Mouse (Mus musculus) testis, adult 2 months (tissue): Measurements from ENCODE around the gene Ankmy2.

Experiments used
- CTCF ChIP-seq: fragments of 200-500 bp; IDR thresholded peaks from 2 replicates; pipeline ENCODE4 v1.5.1; 2012; ENCODE audit warnings: low read depth, mild to moderate bottlenecking, inconsistent platforms, low read length, moderate library complexity; ENCODE audit not compliant: control insufficient read depth, insufficient read depth, insufficient replicate concordance
- POLR2A ChIP-seq: fragments of 200-500 bp; IDR thresholded peaks from 2 replicates; pipeline ENCODE4 v1.6.1; 2012; ENCODE audit warnings: low read depth, mild to moderate bottlenecking, inconsistent platforms, low read length, moderate library complexity; ENCODE audit not compliant: control insufficient read depth

DNA sequence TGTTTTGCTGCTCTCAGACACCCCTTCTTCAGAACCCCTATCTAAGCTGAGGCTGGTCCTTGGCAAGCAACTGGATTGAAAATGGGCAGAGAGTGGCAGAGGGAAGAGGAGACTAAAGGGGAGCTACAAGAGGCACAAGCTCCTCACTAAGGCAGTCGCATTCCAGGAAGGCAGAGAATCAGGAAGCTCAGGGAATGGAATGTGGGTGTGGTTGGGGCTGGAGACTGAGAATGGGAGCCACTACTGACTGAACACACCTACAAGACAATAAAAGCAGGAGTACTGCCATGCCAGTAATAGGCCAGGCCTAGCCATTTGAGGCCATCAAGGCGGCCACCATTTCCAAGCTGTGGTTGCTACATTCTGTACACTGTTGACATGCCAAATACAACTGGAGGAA lies 74.5 kb downstream of the Ankmy2 start:
- TF ChIP-seq CTCF (no peak), POLR2A (no peak)
